Mouse (Mus musculus) heart, adult 2 months (tissue): ENCODE measurements at regions not wholly inside any gene's neighbourhood (a gene's known extent, or its start where the extent isn't known, plus 50 kb on each side); places are given as distances from the start of the nearest gene placed in this dataset.

Experiments
- CTCF ChIP-seq: fragments of 200-600 bp; IDR thresholded peaks from 2 replicates; pipeline ENCODE4 v1.8.1; 2022; ENCODE audit warnings: antibody characterized with exemption, mild to moderate bottlenecking, moderate library complexity
- EP300 ChIP-seq: fragments of 200-500 bp; IDR thresholded peaks from 2 replicates; pipeline ENCODE4 v1.6.1; 2011; ENCODE audit warnings: low read depth, low read length, control low read depth; ENCODE audit not compliant: insufficient read depth
- POLR2A ChIP-seq: fragments of 200-500 bp; IDR thresholded peaks from 2 replicates; pipeline ENCODE4 v1.6.1; 2011; ENCODE audit warnings: mild to moderate bottlenecking, low read depth, low read length, control low read depth; ENCODE audit not compliant: insufficient read depth

DNA sequence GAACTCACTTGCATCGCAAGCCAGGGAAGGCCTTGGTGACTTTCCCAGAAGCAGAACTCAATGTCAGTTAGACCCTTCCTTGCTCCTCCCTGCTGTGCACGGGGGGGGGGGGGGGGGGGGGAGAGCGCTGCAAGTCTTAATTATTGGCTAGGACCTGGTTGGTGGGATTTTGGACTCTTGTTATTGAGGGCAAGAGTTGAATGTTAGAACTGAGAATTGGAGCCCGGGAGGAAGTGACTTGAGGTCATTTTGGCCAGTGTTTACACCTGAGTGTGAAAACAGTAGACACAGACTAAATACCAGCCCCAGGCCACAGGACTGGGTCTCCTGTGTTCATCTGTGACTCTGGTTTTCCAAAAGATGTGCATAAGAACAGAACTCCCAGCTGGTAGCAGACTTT, 114.7 kb upstream of the D7Ertd443e start:
- no peak for TF ChIP-seq CTCF
- TF ChIP-seq POLR2A, result no peak
- TF ChIP-seq EP300, result no peak
